Mouse (Mus musculus): ENCODE data around the gene Dcst2.

- no peak for TF ChIP-seq FLI1 (IDR thresholded peaks at IDR 0.05; ENCODE audit: low read length)
- no peak for TF ChIP-seq GATA1 (IDR thresholded peaks at IDR 0.05; ENCODE audit: borderline replicate concordance, low read length)
Measured at GRCm38 (mm10) chr3:89351271-89351670, 10.5 kb upstream of the Dcst2 start.

Data from megakaryocyte, embryonic 14.5 days (primary cell).